Mouse (Mus musculus): ENCODE measurements around the gene Irf5.

Irf5 gene

GRCm38 (mm10) chr6:29527361-29528164 is 1.1 kb downstream of the Irf5 start:
- DNase-seq, result peak; percentile 25

GRCm38 (mm10) chr6:29528165-29528505 is 1.7 kb downstream of the Irf5 start:
- no peak for DNase-seq

- no peak for DNase-seq
Measured at GRCm38 (mm10) chr6:29528561-29529443, 2.4 kb downstream of the Irf5 start.

- DNase-seq, result no peak
Measured at GRCm38 (mm10) chr6:29529444-29529820, 3.0 kb downstream of the Irf5 start.

- DNase-seq, result no peak
Measured at GRCm38 (mm10) chr6:29530050-29530449, 3.6 kb downstream of the Irf5 start.

- no peak for DNase-seq
Measured at GRCm38 (mm10) chr6:29535316-29535715, 8.9 kb downstream of the Irf5 start.

- DNase-seq, result no peak
Measured at GRCm38 (mm10) chr6:29536651-29537193, 10.3 kb downstream of the Irf5 start.

GRCm38 (mm10) chr6:29537221-29537620 is 10.8 kb downstream of the Irf5 start:
- DNase-seq, result no peak

GRCm38 (mm10) chr6:29539502-29539901 is 13.1 kb downstream of the Irf5 start:
- no peak for DNase-seq

- DNase-seq, result no peak
Measured at GRCm38 (mm10) chr6:29540223-29540622, 13.8 kb downstream of the Irf5 start.

GRCm38 (mm10) chr6:29540956-29541355 is 14.5 kb downstream of the Irf5 start:
- no peak for DNase-seq

GRCm38 (mm10) chr6:29545611-29546010 is 19.2 kb downstream of the Irf5 start:
- no peak for DNase-seq

GRCm38 (mm10) chr6:29547582-29547981 is 21.2 kb downstream of the Irf5 start:
- DNase-seq, result no peak

GRCm38 (mm10) chr6:29548086-29548485 is 21.7 kb downstream of the Irf5 start:
- no peak for DNase-seq

- DNase-seq, result no peak
Measured at GRCm38 (mm10) chr6:29552526-29552925, 26.1 kb downstream of the Irf5 start.

GRCm38 (mm10) chr6:29557112-29557511 is 30.7 kb downstream of the Irf5 start:
- no peak for DNase-seq

GRCm38 (mm10) chr6:29576388-29576787 is 50.0 kb downstream of the Irf5 start:
- DNase-seq, result peak; percentile 9

GRCm38 (mm10) chr6:29580770-29581169 is 54.3 kb downstream of the Irf5 start:
- no peak for DNase-seq

- no peak for DNase-seq
Measured at GRCm38 (mm10) chr6:29581202-29581601, 54.8 kb downstream of the Irf5 start.

All from thymus, postnatal 4 days (tissue).